Mouse (Mus musculus): Measurements from ENCODE around the gene Ephb3. TPM values are rescaled to one million over a fixed set of nuclear protein-coding genes. Genes with fewer than 3 reads are reported as not detected.
A peak's percentile ranks its signal among the peaks of the same experiment; 100 is the strongest.

The Ephb3 gene
- total RNA-seq, 2 experiments from 2014 or later = 22.0 to 30.4 TPM

DNA sequence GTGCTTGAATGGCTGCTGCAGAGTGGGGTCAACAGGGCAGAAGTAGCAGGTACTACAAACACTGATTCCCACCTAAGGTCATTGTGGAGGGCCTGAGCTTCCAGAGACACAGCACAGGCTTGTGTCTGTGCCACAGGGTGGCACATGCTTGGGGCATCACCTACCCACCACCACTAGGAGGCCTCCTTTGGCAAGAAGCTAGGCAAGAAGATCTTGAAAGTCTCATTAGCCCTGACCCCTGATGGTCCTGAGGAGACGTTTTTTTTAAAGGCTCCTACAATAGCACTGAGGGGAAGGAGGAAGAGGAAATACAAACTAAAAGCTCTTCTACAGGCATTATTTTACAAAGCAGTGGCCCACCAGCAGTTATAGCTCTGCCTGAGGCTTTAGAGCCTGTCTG lies 6.0 kb upstream of the Ephb3 start:
- no peak for DNase-seq (ENCODE audit: low spot score in 2 of 2)
- intact Hi-C loops (cut with DNase I) = loop anchor here (10.0 kb wide), 1 partner anchor 694 kb away; no protein-coding TSS in a partner anchor

DNA sequence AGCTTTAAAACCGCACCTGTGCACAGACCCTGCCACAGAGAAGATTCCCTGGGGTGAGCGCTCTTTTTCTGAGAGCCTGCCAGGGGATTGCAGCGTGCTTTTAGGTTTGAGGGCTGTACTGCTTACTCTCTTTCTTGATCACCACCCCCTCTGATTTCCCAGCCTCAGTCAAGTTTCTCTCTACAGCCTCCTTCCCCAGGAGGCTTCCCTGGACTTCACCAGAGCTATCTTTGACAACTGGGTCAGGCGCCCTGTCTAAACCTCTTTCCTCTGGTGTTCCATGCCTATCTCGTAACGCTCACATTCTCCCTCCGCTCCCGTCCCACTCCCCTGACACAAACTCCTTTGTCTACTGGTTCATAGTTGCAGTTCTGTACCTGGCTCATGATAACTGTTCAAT lies 5.1 kb upstream of the Ephb3 start:
- DNase-seq (ENCODE audit: low spot score in 2 of 2) = no peak
- intact Hi-C loops (cut with DNase I) = loop anchor here (10.0 kb wide), 1 partner anchor 695 kb away; no protein-coding TSS in a partner anchor

DNA sequence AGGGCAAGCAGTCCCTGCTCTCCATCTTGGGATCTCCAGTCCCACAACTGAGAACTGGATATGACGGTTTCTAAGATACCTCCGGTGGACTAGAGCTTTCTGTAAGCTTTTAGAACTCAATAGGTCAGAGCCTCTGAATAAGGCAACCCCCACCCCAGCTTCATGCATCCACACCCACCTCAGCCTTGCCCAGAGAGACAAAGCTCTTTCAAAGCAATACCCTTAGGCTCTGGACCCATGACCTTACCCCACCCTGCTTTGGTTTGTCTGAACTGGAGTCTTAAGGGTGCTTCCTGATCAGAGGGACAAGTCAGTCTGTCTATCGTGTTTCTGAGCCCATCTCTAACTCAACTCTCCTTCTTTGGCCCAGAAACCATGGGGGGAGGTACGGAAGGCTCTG lies 1.8 kb upstream of the Ephb3 start:
- intact Hi-C loops (cut with DNase I) = loop anchor here (5.0 kb wide), 1 partner anchor 210 kb away; no protein-coding TSS in a partner anchor
- no peak for DNase-seq (ENCODE audit: low spot score in 2 of 2)

DNA sequence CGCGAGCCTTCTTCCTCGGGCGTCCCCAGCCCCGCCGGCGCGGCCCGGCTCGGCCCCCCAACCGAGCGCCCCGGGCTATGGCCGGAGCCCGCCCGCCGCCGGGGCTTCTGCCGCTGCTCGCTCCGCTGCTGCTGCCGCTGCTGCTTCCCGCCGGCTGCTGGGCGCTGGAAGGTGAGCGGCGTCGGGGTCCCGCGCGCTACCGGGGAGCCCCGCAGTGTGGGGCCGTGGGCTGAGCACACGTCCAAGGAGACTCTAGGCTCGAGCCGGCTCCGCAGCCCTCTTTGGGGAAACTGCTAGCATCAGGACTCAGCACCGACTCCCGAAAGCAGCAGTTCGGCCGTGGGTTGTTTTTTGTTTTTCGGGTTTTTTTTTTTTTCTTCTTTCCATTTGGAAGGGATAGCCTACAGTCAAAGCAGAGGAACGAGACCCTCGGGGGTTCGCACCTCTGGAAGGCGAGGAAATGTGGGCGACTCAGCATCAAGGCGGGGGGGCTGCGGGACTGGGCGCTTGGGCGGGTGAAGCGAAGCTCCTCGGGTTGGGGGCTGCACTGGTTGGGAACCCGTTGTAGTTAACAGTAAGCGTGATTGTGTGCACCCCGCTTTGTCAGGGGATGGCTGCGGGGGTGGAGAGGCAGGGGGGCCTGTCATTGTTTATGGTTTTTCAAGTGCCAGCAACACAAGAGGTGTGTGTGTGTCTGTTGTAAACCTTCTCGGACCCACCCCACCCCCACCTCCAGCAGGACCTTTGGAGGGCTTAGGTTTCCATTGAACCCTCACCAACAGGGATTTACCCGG lies 735 bp downstream of the Ephb3 start:
- DNase-seq (ENCODE audit: low spot score in 2 of 2) = peak in 1 of 2 experiments; percentile 34
- intact Hi-C loops (cut with DNase I) = loop anchor here (1.0 kb wide), 1 partner anchor 128 kb away; no protein-coding TSS in a partner anchor

DNA sequence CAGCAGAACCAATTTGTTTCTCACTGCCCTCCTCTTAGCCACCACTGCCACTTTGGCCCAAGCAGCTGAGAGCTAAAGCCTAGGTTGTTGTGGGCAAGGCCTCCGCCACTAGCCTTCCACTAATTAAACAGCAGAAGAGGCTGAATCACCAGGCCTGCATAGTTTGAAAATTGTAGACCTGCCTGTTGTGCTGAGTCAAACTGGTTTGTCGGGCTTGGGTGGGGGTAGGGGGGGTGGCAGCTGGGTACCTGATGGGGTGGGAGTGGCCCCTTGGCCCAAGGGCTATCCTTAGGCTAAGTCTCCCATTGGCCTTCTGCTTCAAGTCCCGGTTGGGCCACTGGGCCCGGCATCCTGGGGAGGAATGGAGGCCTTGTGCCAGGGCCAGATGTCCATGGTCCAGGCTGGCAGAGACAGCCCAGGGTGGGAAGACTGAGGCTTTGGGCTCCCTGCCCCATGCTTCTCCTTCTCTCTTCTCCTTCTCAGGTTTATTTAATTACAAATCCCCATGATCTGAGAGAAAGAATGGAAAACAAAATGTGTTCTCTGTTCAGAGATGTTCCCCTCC lies 3.5 kb downstream of the Ephb3 start:
- DNase-seq (ENCODE audit: low spot score in 2 of 2) = no peak
- intact Hi-C loops (cut with DNase I) = no loop called here

DNA sequence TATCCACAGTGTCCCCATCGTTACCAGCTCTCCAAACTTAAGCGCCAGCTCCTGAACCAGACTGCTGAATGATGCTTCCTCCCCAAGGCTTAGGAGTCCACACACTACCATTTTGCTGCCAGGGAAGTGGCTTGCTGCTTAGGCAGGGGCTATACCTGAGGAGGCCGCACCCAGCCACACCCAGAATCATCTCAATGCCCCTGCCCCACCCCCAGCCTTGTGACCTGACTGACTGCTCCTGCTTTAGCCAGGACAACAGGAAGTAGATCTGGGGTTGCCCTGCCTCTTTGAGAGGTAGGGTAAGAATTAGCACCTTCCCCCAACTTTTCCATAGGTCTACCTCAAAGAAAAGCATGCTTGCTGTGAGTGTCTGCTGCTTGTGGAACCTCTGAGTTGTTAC lies 4.7 kb downstream of the Ephb3 start:
- no peak for DNase-seq (ENCODE audit: low spot score in 2 of 2)
- intact Hi-C loops (cut with DNase I) = no loop called here

DNA sequence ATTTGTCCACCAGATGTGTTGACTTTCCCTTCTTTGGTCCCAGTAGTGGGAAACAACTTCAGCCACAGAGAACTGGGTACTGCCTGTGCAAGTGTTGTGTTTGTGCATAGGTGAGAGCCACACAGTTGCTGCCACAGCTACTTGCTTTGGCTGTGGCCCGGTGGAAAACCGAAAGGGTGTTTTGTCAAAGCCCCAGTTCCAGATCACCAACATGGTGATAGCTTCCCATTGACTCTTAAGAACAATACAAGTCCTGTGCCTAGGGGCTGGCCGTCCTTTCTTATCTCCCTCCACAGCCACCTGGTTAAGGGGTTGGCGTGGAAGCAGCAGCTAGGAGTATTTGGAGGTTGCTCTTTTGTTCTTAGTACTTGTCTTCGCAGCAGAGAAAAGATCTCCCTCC lies 5.6 kb downstream of the Ephb3 start:
- intact Hi-C loops (cut with DNase I) = loop anchor here (2.0 kb wide), 2 partner anchors 37 to 123 kb away; no protein-coding TSS in a partner anchor

DNA sequence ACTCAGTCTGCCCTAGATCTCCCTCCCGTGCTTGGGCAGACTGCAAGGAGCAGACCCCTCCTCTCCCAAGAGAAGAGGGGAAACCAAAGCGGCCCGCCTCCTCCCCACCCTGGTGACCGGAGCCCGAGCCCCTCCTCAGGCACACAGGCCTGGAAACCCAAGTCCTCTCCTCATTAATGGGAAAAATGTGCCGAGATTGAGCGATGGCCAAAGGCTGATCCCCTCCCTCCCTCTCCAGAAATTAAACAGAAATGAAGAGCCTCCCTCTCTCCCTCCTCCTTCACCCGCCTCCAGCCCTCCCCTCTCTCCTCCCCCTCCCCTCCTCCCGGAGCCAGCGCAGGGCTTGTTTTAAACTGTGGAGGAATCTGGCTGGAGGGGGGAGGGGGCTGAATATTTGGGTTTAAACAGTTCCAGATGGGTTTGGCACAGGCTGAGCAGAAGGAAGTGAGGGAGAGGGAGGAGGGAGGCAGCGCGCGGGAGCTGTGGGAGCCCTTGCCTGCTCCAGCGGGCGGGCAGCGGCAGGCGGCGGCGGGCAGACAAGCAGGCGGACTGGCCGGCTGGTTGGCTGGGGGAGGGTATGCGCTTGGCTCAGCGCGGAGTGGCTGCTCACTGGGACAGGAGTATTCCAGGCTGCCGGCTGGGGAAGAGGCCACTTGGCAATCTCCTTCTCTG lies 6.2 kb downstream of the Ephb3 start:
- peak; percentile 86 to 92 for DNase-seq (ENCODE audit: low spot score in 2 of 2)
- intact Hi-C loops (cut with DNase I) = loop anchor here (2.0 kb wide), 2 partner anchors 36 to 122 kb away; no protein-coding TSS in a partner anchor

More for the DNA sequence above, 5.6 kb downstream of the Ephb3 start:
- no peak for DNase-seq (ENCODE audit: low spot score in 2 of 2)

DNA sequence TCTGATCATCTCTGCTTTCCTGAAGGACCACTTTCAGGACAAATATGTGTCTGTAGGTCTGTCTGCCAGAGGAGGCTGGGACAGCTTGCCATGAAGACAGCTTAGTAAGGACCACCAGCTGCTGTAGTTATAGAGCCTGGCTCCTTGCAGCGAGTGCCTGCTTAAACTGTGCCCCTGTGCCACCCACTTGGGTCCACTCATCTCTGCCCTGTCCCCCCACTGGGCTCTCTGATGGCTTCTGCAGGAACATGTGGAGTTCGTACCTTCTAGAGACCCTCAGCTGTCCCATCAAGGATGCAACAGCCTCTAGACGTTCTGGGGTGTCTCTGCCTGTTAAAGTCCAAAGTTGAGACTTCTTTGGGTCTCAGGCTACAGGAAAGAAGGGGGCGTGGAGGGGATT lies 6.9 kb downstream of the Ephb3 start:
- intact Hi-C loops (cut with DNase I) = loop anchor here (2.0 kb wide), 2 partner anchors 35 to 121 kb away; no protein-coding TSS in a partner anchor
- DNase-seq (ENCODE audit: low spot score in 2 of 2) = no peak

DNA sequence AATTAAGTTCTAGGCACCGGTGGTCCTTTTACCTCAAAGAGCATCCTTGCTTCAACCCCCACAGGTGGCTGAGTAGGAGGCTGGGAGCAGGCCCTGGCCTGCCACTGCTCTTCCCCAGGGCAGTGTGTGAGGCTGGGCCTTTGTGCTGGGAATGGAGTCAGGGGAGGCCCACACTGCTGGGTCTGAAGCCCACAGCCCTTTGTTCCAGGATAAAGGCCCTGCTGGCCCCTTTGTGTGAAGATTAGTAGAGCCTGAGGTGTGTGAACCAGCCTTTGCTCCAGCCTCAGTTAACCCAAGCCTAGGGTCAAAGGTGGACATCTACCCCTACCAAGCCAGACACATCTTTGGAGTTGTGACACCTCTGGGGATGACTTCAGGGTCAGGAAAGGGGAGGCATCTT lies 7.8 kb downstream of the Ephb3 start:
- intact Hi-C loops (cut with DNase I) = no loop called here
- no peak for DNase-seq (ENCODE audit: low spot score in 2 of 2)

DNA sequence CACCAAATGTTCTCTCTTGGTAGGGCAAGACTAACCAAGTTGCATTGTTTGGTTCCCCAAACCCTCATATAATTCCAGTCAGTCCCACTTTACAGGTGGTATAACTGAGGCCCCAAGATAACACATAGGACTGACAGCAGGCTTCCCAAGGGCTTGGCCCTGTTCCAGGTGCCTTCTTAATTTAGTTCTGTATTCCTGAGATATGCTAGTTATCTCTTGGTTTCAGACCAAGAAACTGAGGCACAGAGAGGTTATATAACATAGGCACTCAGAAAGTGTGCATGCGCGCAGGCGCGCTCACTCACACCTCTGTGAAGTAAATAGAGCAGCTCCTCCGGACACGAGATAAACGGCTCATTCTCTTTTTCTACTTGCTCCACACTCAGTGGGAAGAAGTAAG lies 9.4 kb downstream of the Ephb3 start:
- intact Hi-C loops (cut with DNase I) = no loop called here
- DNase-seq (ENCODE audit: low spot score in 2 of 2) = no peak

DNA sequence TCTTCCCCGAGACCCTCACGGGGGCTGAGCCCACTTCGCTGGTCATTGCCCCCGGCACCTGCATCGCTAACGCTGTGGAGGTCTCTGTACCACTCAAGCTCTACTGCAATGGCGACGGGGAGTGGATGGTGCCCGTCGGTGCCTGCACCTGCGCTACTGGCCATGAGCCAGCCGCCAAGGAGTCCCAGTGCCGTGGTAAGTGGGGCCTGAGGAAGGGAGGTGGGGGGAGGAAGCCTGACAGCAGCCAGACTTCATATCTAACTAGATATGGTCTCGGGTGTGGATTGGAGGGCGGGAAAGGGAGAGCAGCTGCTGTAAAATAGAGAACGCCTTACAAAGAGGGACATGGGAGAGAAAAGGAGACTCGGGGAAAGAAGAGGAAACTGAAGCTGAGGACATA lies 10.2 kb downstream of the Ephb3 start:
- DNase-seq (ENCODE audit: low spot score in 2 of 2) = no peak
- intact Hi-C loops (cut with DNase I) = no loop called here

DNA sequence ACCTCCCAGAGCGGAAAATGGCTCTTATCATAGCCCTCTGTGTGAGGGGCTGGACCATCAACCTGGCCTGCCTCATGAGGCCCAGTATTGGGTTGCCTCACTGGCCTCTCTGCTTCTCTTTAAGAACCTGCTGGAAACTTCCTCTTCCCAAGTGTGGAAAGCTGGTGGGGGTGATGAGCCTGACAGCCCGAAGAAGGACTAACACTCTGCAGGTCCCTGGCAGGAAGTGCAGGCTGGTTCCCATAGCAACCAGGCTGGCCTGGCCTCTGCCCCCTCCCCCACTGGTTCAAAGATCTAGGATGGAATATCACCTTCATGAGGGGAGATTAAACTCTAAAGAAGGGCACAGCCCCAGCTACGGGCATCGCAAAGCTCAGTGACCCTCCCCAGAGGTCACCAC lies 11.5 kb downstream of the Ephb3 start:
- intact Hi-C loops (cut with DNase I) = no loop called here
- DNase-seq (ENCODE audit: low spot score in 2 of 2) = no peak

DNA sequence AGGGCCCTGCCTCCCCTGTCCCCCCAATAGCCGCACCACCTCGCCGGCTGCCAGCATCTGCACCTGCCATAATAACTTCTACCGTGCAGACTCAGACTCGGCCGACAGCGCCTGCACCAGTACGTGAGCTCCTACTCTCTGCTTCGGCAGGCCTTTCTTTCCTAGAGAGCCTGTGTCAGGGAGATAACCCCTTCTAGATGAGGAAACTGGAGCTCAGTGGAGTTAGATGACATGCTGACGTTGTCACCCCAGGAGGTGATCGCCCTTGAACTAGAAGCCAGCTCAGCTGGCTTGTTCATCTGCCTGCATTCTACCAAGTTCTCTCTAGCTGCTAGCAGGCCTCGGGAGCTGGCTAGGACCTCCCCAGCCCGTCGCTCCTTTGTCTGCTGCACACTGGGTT lies 12.7 kb downstream of the Ephb3 start:
- no peak for DNase-seq (ENCODE audit: low spot score in 2 of 2)
- intact Hi-C loops (cut with DNase I) = no loop called here

DNA sequence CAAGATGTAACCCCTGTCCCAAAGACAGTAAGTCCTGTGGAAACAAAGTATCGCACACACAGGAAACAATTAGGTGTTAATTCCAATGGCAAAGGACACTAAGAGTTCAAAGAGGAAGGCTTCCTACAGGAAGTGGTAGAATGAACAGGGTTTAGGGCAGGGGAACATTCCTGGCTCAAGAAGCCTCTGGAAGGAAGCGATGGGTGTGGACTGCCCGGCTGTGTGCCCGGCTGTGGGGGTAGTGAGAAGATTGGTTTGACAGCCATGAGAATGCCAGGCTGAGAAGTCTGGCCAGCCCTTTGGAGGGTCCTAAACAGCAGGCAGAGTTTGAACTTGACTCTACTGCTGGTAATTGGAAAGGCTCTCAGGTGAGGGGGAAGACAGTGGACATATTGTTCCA lies 15.1 kb downstream of the Ephb3 start:
- intact Hi-C loops (cut with DNase I) = no loop called here

DNA sequence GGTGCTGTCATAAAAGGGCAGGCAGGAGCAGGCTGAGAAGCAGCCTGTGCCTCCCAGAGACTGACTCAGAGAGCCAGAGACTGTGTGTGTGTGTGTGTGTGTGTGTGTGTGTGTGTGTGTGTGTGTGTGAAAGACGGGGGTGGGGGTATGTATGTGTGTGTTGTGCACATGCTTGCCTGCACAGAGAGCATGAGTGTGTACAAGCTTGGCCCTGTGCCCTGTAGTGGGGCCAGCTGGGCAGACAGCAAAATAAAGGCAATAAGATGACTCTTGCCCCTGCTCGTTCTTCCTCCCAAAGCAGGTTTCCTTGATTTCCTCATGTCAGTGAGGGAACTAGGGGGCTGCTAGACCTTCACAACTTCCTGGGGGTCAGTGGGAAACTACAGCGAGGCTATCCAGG lies 18.5 kb downstream of the Ephb3 start:
- no peak for DNase-seq (ENCODE audit: low spot score in 2 of 2)
- intact Hi-C loops (cut with DNase I) = no loop called here

More for the DNA sequence above, 15.1 kb downstream of the Ephb3 start:
- DNase-seq (ENCODE audit: low spot score in 2 of 2) = no peak

DNA sequence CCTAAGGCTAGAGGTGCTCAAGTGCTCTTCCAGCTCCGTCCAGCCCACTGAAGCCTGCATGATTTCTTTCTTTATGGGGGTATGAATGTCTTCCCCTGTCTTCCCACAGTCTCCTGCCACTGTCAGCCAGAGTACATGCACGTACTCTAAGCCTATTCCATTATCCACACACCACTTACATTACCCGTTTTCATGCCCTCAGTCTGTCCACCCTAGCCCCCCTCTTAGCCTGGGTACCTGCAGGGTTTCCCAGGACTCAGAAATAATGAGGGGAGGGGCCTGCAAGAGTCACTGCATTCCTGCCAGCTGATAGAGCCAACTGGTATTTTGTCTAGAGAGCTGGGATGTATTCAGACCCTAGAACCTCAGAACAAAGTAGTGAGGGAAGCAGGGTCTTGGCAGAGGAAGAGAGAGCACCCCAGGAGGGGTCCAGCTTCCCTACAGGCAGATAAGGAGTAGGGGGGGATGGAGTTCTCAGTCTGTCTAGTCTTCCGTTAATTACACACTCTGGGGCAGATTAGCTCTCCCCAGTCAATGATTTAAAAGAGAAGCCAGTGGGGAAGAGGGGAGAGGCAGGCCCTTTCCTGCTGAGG lies 20.2 kb downstream of the Ephb3 start:
- intact Hi-C loops (cut with DNase I) = no loop called here

DNA sequence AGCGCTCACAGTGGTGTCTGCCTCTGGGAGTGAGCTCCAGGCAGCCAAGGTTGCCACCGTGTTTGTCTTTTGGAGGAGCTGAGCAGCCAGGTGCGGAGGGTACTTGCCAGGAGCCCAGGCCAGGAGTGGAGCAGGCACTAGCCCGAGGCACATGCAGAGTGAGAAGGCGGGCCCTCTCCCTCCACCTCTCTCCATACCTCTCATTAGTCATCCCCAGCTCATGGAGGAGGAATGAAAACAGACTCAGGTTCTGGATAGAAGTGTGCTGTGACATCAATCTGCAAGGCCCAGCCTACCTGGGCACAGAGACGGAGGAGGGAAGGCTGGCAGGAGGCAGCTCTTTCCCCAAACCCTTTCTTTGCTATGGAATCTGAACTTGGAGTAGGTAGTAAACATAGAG lies 22.1 kb downstream of the Ephb3 start:
- peak in 1 of 2 experiments; percentile 45 for DNase-seq (ENCODE audit: low spot score in 2 of 2)
- intact Hi-C loops (cut with DNase I) = no loop called here

More for the DNA sequence above, 20.2 kb downstream of the Ephb3 start:
- DNase-seq (ENCODE audit: low spot score in 2 of 2) = no peak

DNA sequence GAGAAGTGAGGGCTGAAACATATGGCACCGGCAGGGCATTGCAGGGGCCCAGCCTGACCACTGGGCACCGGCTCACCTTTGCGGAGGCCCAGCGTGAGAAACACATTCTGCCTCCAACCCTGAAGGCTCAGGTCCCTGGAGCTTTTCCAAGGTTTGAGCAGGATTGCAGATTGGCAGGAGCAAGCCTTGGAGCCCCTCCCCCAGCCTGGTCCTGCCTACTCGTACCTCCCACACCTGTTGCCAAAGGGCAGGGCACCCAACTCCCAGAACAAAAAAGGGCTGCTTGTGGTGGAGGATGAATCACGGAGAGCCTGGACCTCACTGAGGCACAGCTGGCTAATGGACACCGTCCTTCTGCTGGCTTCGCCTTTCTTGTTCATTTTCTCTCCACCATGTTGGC lies 30.6 kb downstream of the Ephb3 start:
- DNase-seq (ENCODE audit: low spot score in 2 of 2) = no peak
- intact Hi-C loops (cut with DNase I) = no loop called here

DNA sequence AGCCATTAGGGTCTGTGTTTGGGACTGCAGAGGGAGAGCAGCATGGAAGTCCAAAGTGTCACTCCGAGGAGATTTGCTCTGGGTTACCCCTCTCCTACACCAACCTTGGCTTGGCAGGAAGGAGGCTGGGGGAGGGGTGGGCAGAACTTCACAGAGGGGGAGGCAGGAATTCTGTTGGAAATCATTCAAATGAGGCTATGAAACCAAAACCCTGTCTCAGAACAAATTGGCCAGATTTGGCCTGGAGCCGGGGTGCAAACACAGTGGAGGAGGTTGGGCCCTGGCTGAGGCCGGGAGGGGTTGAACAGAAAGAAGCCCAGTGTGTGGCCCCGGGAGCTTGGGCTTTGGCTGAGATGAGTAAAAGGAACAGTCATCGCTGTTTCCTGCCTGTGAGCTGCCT lies 34.2 kb downstream of the Ephb3 start:
- intact Hi-C loops (cut with DNase I) = no loop called here

More for the DNA sequence above, 34.2 kb downstream of the Ephb3 start:
- DNase-seq (ENCODE audit: low spot score in 2 of 2) = peak in 1 of 2 experiments; percentile 30
